Mouse (Mus musculus): ENCODE measurements around the gene Foxj2. TPM values are rescaled to one million over a fixed set of nuclear protein-coding genes. Genes with fewer than 3 reads are reported as not detected.

Gene Foxj2
- polyA plus RNA-seq, 1 experiment from 2014 or later, result 6.7 TPM

GRCm38 (mm10) chr6:122786275-122786674 is 33.4 kb upstream of the Foxj2 start:
- Histone ChIP-seq H3K9ac (ENCODE audit: low read depth, low read length) (no peak overlapping the region), H3K9me3 (ENCODE audit: control insufficient read depth, low read length) (no peaks in the 10 kb centered on the region), H3K27me3 (replicated peaks; ENCODE audit: control insufficient read depth, insufficient read depth, low read length) (no peaks in the 10 kb centered on the region), H3K27ac (ENCODE audit: low read depth, low read length) (no peak overlapping the region), H3K4me3 (ENCODE audit: low read length) (no peak overlapping the region), H3K4me1 (ENCODE audit: control insufficient read depth, insufficient read depth, low read depth, low read length) (no peaks in the 10 kb centered on the region), H3K36me3 (ENCODE audit: control insufficient read depth, insufficient read depth, low read length) (no peaks in the 10 kb centered on the region), H3K4me2 (ENCODE audit: low read length) (no peak overlapping the region)
- 26% methylated on average over 5 of the region's 5 CpGs for WGBS
- ATAC-seq, result peak; percentile 84

DNA sequence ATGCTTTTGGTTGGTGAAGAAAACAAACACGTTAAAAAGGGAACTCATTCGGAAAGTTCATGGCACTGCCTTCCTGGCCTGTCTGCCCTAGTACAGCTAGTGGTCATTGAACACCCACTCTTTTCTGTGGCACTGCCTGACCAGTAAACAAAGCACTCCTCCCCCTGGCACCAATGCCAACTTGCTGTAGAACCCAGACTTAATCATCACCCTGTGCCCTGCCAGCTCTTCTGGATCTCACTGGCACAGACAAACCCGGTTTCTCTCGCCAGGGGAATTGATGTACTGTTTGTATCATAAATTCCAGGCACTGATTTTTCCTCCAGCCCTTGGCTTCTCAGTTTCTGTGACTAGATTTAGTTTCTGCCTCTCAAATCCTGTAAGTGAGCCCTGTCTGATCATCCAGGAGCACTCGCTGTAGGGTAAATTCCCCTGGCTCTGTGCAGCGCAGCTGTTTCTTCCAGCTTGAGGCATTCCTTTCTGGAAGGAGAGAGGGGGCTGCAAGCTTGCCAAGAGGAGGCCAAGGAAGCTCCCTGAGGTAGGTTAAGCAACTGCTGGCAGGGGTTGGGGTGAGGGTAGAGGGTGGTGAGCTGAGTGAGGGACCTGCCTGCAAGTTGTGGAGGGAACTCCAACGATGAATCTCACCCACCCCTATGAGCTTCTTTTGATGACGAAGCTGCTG is 24.3 kb upstream of the Foxj2 start:
- WGBS, result 64% methylated on average over 8 of the region's 8 CpGs
- Histone ChIP-seq H3K9me3 (ENCODE audit: control insufficient read depth, low read length) (no peaks in the 10 kb centered on the region), H3K27ac (ENCODE audit: low read depth, low read length) (no peak overlapping the region), H3K27me3 (replicated peaks; ENCODE audit: control insufficient read depth, insufficient read depth, low read length) (no peaks in the 10 kb centered on the region), H3K4me2 (ENCODE audit: low read length) (no peak overlapping the region), H3K4me3 (ENCODE audit: low read length) (no peak overlapping the region), H3K4me1 (ENCODE audit: control insufficient read depth, insufficient read depth, low read depth, low read length) (no peaks in the 10 kb centered on the region), H3K36me3 (ENCODE audit: control insufficient read depth, insufficient read depth, low read length) (no peaks in the 10 kb centered on the region), H3K9ac (ENCODE audit: low read depth, low read length) (no peak overlapping the region)
- 0 out of 2 replicates have a peak, but pooled peaks have one; percentile 34 for ATAC-seq

- Histone ChIP-seq H3K4me2 (ENCODE audit: low read length) (peak overlapping the region; percentile 95), H3K36me3 (ENCODE audit: control insufficient read depth, insufficient read depth, low read length) (no peaks in the 10 kb centered on the region), H3K9me3 (ENCODE audit: control insufficient read depth, low read length) (no peaks in the 10 kb centered on the region), H3K27ac (ENCODE audit: low read depth, low read length) (no peak overlapping the region), H3K4me1 (ENCODE audit: control insufficient read depth, insufficient read depth, low read depth, low read length) (peaks cover 2% of the 10 kb centered on the region), H3K9ac (ENCODE audit: low read depth, low read length) (peak overlapping the region; percentile 83), H3K27me3 (replicated peaks; ENCODE audit: control insufficient read depth, insufficient read depth, low read length) (no peaks in the 10 kb centered on the region; the same call in 1 of the 2 replicates), H3K4me3 (ENCODE audit: low read length) (peak overlapping the region; percentile 56)
- WGBS, result 29% methylated on average over 10 of the region's 10 CpGs
- peak; percentile 18 for ATAC-seq
Observed at GRCm38 (mm10) chr6:122800640-122801300, 18.9 kb upstream of the Foxj2 start.

- Histone ChIP-seq H3K4me2 (ENCODE audit: low read length) (peak within 1 kb of the TSS; percentile 95), H3K9me3 (ENCODE audit: control insufficient read depth, low read length) (no peaks in the 10 kb centered on the region), H3K27ac (ENCODE audit: low read depth, low read length) (peak within 1 kb of the TSS; percentile 78), H3K9ac (ENCODE audit: low read depth, low read length) (peak within 1 kb of the TSS; percentile 83), H3K4me1 (ENCODE audit: control insufficient read depth, insufficient read depth, low read depth, low read length) (peaks cover 2% of the 10 kb centered on the region), H3K27me3 (replicated peaks; ENCODE audit: control insufficient read depth, insufficient read depth, low read length) (no peaks in the 10 kb centered on the region; the same call in 1 of the 2 replicates), H3K4me3 (ENCODE audit: low read length) (peak within 1 kb of the TSS; percentile 56), H3K36me3 (ENCODE audit: control insufficient read depth, insufficient read depth, low read length) (no peaks in the 10 kb centered on the region)
- WGBS, result under 1% methylated on average over 45 of the region's 46 CpGs
- ATAC-seq, result peak; percentile 82
Observed at GRCm38 (mm10) chr6:122801301-122801800, 18.4 kb upstream of the Foxj2 start, which contains the start of gene Slc2a3. Gene Slc2a3, minus strand, starts transcription at chr6:122801640.

- H3K36me3 ChIP-seq (ENCODE audit: control insufficient read depth, insufficient read depth, low read length), result no peaks in the 10 kb centered on the region
- peak; percentile 80 for ATAC-seq
- no peaks in the 10 kb centered on the region for H3K9me3 ChIP-seq (ENCODE audit: control insufficient read depth, low read length)
- peak overlapping the region; percentile 95 for H3K4me2 ChIP-seq (ENCODE audit: low read length)
- peaks cover 2% of the 10 kb centered on the region for H3K4me1 ChIP-seq (ENCODE audit: control insufficient read depth, insufficient read depth, low read depth, low read length)
- peak overlapping the region; percentile 78 for H3K27ac ChIP-seq (ENCODE audit: low read depth, low read length)
- no peaks in the 10 kb centered on the region; the same call in 1 of the 2 replicates for H3K27me3 ChIP-seq (replicated peaks; ENCODE audit: control insufficient read depth, insufficient read depth, low read length)
- peak overlapping the region; percentile 56 for H3K4me3 ChIP-seq (ENCODE audit: low read length)
- 2% methylated on average over 33 of the region's 34 CpGs for WGBS
- H3K9ac ChIP-seq (ENCODE audit: low read depth, low read length), result peak overlapping the region; percentile 83
Observed at GRCm38 (mm10) chr6:122801801-122802514, 17.8 kb upstream of the Foxj2 start.

GRCm38 (mm10) chr6:122804418-122804817 is 15.3 kb upstream of the Foxj2 start:
- no peak overlapping the region for H3K27ac ChIP-seq (ENCODE audit: low read depth, low read length)
- H3K9ac ChIP-seq (ENCODE audit: low read depth, low read length), result no peak overlapping the region
- H3K36me3 ChIP-seq (ENCODE audit: control insufficient read depth, insufficient read depth, low read length), result no peaks in the 10 kb centered on the region
- WGBS, result 31% methylated on average over 5 of the region's 5 CpGs
- H3K4me3 ChIP-seq (ENCODE audit: low read length), result no peak overlapping the region
- H3K9me3 ChIP-seq (ENCODE audit: control insufficient read depth, low read length), result no peaks in the 10 kb centered on the region
- ATAC-seq, result no peak
- H3K4me1 ChIP-seq (ENCODE audit: control insufficient read depth, insufficient read depth, low read depth, low read length), result peaks cover 2% of the 10 kb centered on the region
- no peak overlapping the region for H3K4me2 ChIP-seq (ENCODE audit: low read length)
- no peaks in the 10 kb centered on the region; the same call in 1 of the 2 replicates for H3K27me3 ChIP-seq (replicated peaks; ENCODE audit: control insufficient read depth, insufficient read depth, low read length)

DNA sequence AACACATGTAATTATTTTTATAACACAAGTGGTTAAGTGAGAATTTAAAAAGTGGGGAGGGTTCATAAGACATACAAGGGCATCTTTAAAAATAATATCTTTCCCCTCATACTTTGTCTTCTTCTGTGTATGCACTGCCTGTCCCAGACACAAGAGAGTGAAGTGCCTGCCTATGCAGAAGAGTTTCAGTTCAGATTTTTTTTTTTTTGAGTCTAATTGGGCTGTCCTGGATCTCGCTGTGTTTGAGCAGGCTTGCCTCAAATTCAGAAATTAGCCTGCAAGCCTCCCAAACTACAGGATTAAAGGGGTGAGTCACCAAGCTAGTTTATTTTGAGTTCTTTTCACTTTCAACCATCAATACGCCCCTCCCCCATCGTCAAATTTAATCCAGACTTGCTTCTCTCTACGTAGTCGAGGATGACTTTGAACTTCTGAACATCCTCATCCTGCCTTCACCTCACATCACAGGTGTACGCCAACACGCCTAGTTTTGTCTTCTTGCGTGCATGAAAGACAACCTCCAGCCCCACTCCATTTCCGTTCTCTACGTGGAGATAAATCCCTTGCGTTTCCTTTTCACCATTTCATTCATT is 9.6 kb upstream of the Foxj2 start:
- Histone ChIP-seq H3K4me2 (ENCODE audit: low read length) (peak overlapping the region; percentile 67), H3K9me3 (ENCODE audit: control insufficient read depth, low read length) (no peaks in the 10 kb centered on the region), H3K27me3 (replicated peaks; ENCODE audit: control insufficient read depth, insufficient read depth, low read length) (no peaks in the 10 kb centered on the region), H3K9ac (ENCODE audit: low read depth, low read length) (peak overlapping the region; percentile 56), H3K4me3 (ENCODE audit: low read length) (peak overlapping the region; percentile 88), H3K36me3 (ENCODE audit: control insufficient read depth, insufficient read depth, low read length) (no peaks in the 10 kb centered on the region), H3K4me1 (ENCODE audit: control insufficient read depth, insufficient read depth, low read depth, low read length) (peaks cover 3% of the 10 kb centered on the region), H3K27ac (ENCODE audit: low read depth, low read length) (peak overlapping the region; percentile 99)
- 1% methylated on average over 11 of the region's 11 CpGs for WGBS
- ATAC-seq, result peak; percentile 0; the same call in 1 of the 2 replicates

DNA sequence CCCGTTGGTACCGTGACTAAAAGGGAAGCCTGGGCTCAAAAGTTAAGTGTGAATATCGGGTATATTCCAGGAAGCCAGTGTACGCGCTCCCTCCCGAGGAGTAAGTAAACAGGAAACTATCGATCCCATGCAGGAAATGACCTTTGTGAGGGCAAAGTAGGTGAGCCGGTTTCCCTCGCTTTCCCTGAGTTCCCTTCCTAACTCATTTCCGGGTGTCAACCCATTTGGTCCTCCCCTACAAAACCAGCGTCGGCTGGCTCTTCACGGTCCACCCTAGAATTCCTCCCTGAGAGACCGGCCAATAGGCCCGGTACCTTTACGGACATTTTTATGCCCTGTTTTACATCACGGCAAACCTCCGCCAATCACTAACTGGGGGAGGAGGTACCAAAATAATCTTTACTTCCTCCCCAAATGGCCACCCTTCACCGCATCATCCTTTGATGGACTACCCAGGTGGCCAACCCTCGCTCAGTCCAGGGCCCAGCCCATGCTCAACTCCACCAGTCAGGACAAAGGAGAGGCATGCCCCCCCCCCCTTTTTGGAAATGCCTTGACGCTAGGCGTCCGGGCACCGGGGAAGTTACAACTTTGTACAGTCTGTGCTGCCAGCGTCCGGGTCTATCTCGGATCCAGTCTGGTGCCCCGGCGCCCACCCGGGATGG is 9.0 kb upstream of the Foxj2 start:
- ATAC-seq, result peak; percentile 99
- 2% methylated on average over 24 of the region's 30 CpGs for WGBS
- Histone ChIP-seq H3K4me3 (ENCODE audit: low read length) (peak overlapping the region; percentile 88), H3K27ac (ENCODE audit: low read depth, low read length) (peak overlapping the region; percentile 99), H3K9ac (ENCODE audit: low read depth, low read length) (peak overlapping the region; percentile 84), H3K9me3 (ENCODE audit: control insufficient read depth, low read length) (no peaks in the 10 kb centered on the region), H3K27me3 (replicated peaks; ENCODE audit: control insufficient read depth, insufficient read depth, low read length) (no peaks in the 10 kb centered on the region), H3K36me3 (ENCODE audit: control insufficient read depth, insufficient read depth, low read length) (no peaks in the 10 kb centered on the region), H3K4me2 (ENCODE audit: low read length) (peak overlapping the region; percentile 67), H3K4me1 (ENCODE audit: control insufficient read depth, insufficient read depth, low read depth, low read length) (peaks cover 3% of the 10 kb centered on the region)
